Mouse (Mus musculus) spleen, adult 2 months (tissue): ENCODE measurements around the gene Gabra6. TPM values are rescaled to one million over a fixed set of nuclear protein-coding genes. Genes with fewer than 3 reads are reported as not detected.

Experiments used
- DNase-seq, 2 experiments: peaks; one replicate each; pipeline versions ENCODE4 v3.0.0 to v3.0.0-alpha.2; 2012 to 2021; ENCODE audit warnings: low spot score in 2 of 2, low read depth in 1 of 2
- H3K27ac ChIP-seq: fragments of 200-500 bp; 2 replicates; pipeline ENCODE4 v1.5.1; 2012; ENCODE audit warnings: low read length, inconsistent platforms; ENCODE audit not compliant: insufficient read depth
- H3K27me3 ChIP-seq: fragments of 200-500 bp; 2 replicates; pipeline ENCODE4 v1.6.1; 2012; ENCODE audit warnings: mild to moderate bottlenecking, moderate library complexity, low read length, inconsistent platforms; ENCODE audit not compliant: control insufficient read depth, insufficient read depth
- H3K36me3 ChIP-seq: fragments of 200-500 bp; 2 replicates; pipeline ENCODE4 v1.6.1; 2012; ENCODE audit warnings: mild to moderate bottlenecking, low read length, inconsistent platforms; ENCODE audit not compliant: control insufficient read depth, insufficient read depth
- H3K4me1 ChIP-seq: fragments of 200-500 bp; 2 replicates; pipeline ENCODE4 v1.6.1; 2011; ENCODE audit warnings: inconsistent platforms; ENCODE audit not compliant: control insufficient read depth, insufficient read depth, insufficient read length
- H3K4me3 ChIP-seq: fragments of 200-500 bp; 2 replicates; pipeline ENCODE4 v1.5.1; 2011; ENCODE audit warnings: mild to moderate bottlenecking, inconsistent platforms; ENCODE audit not compliant: insufficient read depth, insufficient read length; ENCODE audit errors: extremely low read depth
- CTCF ChIP-seq: fragments of 200-500 bp; IDR thresholded peaks from 2 replicates; pipeline ENCODE4 v1.5.1; 2011; ENCODE audit warnings: mild to moderate bottlenecking, inconsistent platforms; ENCODE audit not compliant: insufficient read depth, insufficient read length, insufficient replicate concordance; ENCODE audit errors: extremely low read depth
- POLR2A ChIP-seq: fragments of 200-500 bp; IDR thresholded peaks from 2 replicates; pipeline ENCODE4 v1.6.1; 2011; ENCODE audit warnings: low read depth, low read length, inconsistent platforms
- WGBS: fragments of 180-500 bp; shearing (Covaris S2); methylation state at CpG from one replicate; pipeline ENCODE4 v1.1.7; 2018; 5-methylcytosine and 5-hydroxymethylcytosine counted together
- polyA plus RNA-seq: library from polyadenylated mRNA; depleted of rRNA; stranded (reverse); fragments of >200 nt; gene quantifications from 2 replicates; pipeline ENCODE4 v1.2.3, GENCODE M21; 2012; rRNA removed

The Gabra6 gene
- polyA plus RNA-seq, 1 experiment, result not detected

GRCm38 (mm10) chr11:42317985-42318384, 2.9 kb downstream of the Gabra6 start:
- Histone ChIP-seq H3K27ac (no peak overlapping the region), H3K27me3 (no peaks in the 10 kb centered on the region), H3K4me3 (no peak overlapping the region), H3K4me1 (no peaks in the 10 kb centered on the region), H3K36me3 (no peaks in the 10 kb centered on the region)
- TF ChIP-seq CTCF (no peak), POLR2A (no peak)
- 84% methylated on average over 3 of the region's 3 CpGs for WGBS
- DNase-seq, result no peak

GRCm38 (mm10) chr11:42314850-42315249, 6.0 kb downstream of the Gabra6 start:
- no peak for DNase-seq
- no peaks in the 10 kb centered on the region for H3K4me1 ChIP-seq
- no peak overlapping the region for H3K4me3 ChIP-seq
- no peaks in the 10 kb centered on the region for H3K36me3 ChIP-seq
- 26% methylated on average over 6 of the region's 6 CpGs for WGBS
- TF ChIP-seq CTCF, result no peak
- no peak for TF ChIP-seq POLR2A
- no peak overlapping the region for H3K27ac ChIP-seq
- H3K27me3 ChIP-seq, result no peaks in the 10 kb centered on the region

DNA sequence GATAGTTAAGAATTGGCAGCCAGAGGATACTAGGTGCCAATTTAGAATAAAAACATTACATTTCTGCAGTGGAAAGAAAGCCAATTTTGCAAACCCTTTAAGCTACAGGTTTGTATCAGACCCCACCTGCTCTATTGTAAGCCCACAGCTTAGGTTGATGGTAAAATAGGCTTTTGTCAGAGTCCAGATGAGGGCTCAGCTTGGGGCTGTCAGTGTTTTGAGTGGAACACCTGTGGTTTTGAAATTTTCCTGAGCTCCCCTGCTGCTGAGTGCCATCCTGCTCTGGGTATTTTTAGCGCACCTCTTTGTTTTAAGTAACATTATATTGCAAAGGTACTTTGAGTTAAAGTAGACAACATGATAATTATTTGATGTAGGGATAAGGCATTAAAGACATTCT, 10.0 kb downstream of the Gabra6 start:
- no peaks in the 10 kb centered on the region for H3K36me3 ChIP-seq
- no peaks in the 10 kb centered on the region for H3K27me3 ChIP-seq
- H3K4me1 ChIP-seq, result no peaks in the 10 kb centered on the region
- no peak overlapping the region for H3K27ac ChIP-seq
- WGBS, result 62% methylated on average over 1 of the region's 1 CpGs
- DNase-seq, result no peak
- TF ChIP-seq CTCF (no peak), POLR2A (no peak)
- no peak overlapping the region for H3K4me3 ChIP-seq

DNA sequence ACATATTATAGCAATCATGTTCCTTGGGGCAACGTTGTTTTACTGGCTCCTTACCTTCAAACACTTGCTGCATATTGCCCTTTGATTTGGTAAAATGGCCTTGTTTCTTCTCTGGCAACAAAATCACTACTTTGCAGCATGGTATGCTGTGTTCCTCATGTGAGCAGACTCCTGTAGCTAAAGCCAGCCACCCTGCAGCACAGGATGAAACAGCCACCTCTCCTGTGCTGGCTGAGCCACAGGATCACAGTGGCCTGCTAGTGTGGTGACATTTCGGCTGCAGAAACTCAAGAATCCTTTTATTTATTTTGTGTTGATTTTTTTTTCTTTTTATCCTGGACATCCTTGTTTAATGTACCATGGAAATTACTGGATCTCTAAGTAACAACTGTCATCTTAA, 11.8 kb downstream of the Gabra6 start:
- no peaks in the 10 kb centered on the region for H3K36me3 ChIP-seq
- no peak overlapping the region for H3K4me3 ChIP-seq
- no peaks in the 10 kb centered on the region for H3K4me1 ChIP-seq
- no peak overlapping the region for H3K27ac ChIP-seq
- 71% methylated on average over 2 of the region's 2 CpGs for WGBS
- DNase-seq, result no peak
- TF ChIP-seq CTCF (no peak), POLR2A (no peak)
- H3K27me3 ChIP-seq, result no peaks in the 10 kb centered on the region

DNA sequence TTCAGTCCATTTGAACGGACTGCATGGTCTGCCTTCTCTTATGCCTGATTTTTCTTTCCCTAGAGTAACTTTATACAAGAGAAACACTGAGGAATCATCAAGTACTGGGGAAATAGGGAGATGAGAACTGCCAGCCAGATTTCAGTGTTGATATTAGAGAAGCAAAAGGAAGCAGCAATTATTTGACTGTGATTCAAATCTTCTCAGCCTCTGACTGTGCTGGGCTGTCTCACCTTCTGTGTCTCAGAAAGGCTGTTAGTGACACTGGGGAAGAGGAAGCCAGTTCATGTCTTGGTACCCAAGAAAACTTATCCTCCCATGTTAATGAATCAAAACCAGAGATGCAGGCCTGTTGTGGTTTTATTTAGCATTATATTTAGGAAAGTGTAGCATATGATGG, 14.8 kb downstream of the Gabra6 start:
- H3K36me3 ChIP-seq, result no peaks in the 10 kb centered on the region
- H3K27ac ChIP-seq, result no peak overlapping the region
- H3K4me1 ChIP-seq, result no peaks in the 10 kb centered on the region
- TF ChIP-seq POLR2A, result no peak
- TF ChIP-seq CTCF, result no peak
- H3K27me3 ChIP-seq, result no peaks in the 10 kb centered on the region
- no peak overlapping the region for H3K4me3 ChIP-seq
- no peak for DNase-seq
- WGBS, result 73% methylated on average over 1 of the region's 1 CpGs

GRCm38 (mm10) chr11:42258978-42259377, 61.9 kb downstream of the Gabra6 start:
- 82% methylated on average over 3 of the region's 3 CpGs for WGBS
- Histone ChIP-seq H3K4me1 (no peaks in the 10 kb centered on the region), H3K36me3 (no peaks in the 10 kb centered on the region), H3K27me3 (no peaks in the 10 kb centered on the region), H3K4me3 (no peak overlapping the region), H3K27ac (no peak overlapping the region)
- DNase-seq, result no peak
- no peak for TF ChIP-seq POLR2A
- TF ChIP-seq CTCF, result no peak

Other genes with a start within 250 kb of the Gabra6 start
- gene Gabra1, start 138.1 kb downstream of the Gabra6 start, polyA plus RNA-seq, result not detected in 2 replicates
- not detected in 2 replicates for gene Gabrb2, start 98.7 kb upstream of the Gabra6 start, polyA plus RNA-seq